Mouse (Mus musculus): ENCODE measurements around the gene Lhx9. TPM values are rescaled to one million over a fixed set of nuclear protein-coding genes. Genes with fewer than 3 reads are reported as not detected.

Lhx9 gene
- polyA plus RNA-seq, 1 experiment from 2014 or later = 15.9 TPM

GRCm38 (mm10) chr1:138837786-138838743 lies 10.3 kb downstream of the Lhx9 start:
- Histone ChIP-seq H3K27ac (replicated peaks) (0 out of 2 replicates have a peak overlapping the region, but pooled peaks have one; percentile 32), H3K9me3 (no peaks in the 10 kb centered on the region), H3K9ac (0 out of 2 replicates have a peak overlapping the region, but pooled peaks have one; percentile 7), H3K27me3 (peaks cover 59% of the 10 kb centered on the region), H3K4me2 (peak overlapping the region; percentile 26), H3K4me1 (replicated peaks) (peaks cover 20% of the 10 kb centered on the region), H3K4me3 (peak overlapping the region; percentile 4), H3K36me3 (no peaks in the 10 kb centered on the region)
- WGBS = 15% methylated on average over 27 of the region's 27 CpGs
- ATAC-seq (ENCODE audit: low FRiP score, low read depth) = no peak

GRCm38 (mm10) chr1:138835355-138835900 lies 12.9 kb downstream of the Lhx9 start:
- H3K4me2 ChIP-seq = no peak overlapping the region
- H3K4me1 ChIP-seq (replicated peaks) = peaks cover 9% of the 10 kb centered on the region
- no peak for ATAC-seq (ENCODE audit: low FRiP score, low read depth)
- H3K4me3 ChIP-seq = no peak overlapping the region
- H3K27ac ChIP-seq (replicated peaks) = no peak overlapping the region
- H3K9me3 ChIP-seq = no peaks in the 10 kb centered on the region
- H3K36me3 ChIP-seq = no peaks in the 10 kb centered on the region
- WGBS = 3% methylated on average over 3 of the region's 3 CpGs
- peaks cover 73% of the 10 kb centered on the region for H3K27me3 ChIP-seq
- no peak overlapping the region for H3K9ac ChIP-seq

GRCm38 (mm10) chr1:138831309-138831708 lies 17.1 kb downstream of the Lhx9 start:
- peaks cover 43% of the 10 kb centered on the region for H3K27me3 ChIP-seq
- no peaks in the 10 kb centered on the region for H3K9me3 ChIP-seq
- peak overlapping the region; percentile 29 for H3K4me3 ChIP-seq
- H3K4me1 ChIP-seq (replicated peaks) = peaks cover 3% of the 10 kb centered on the region; the same call in 1 of the 2 replicates
- WGBS = 2% methylated on average over 16 of the region's 16 CpGs
- no peaks in the 10 kb centered on the region for H3K36me3 ChIP-seq
- ATAC-seq (ENCODE audit: low FRiP score, low read depth) = no peak
- H3K9ac ChIP-seq = no peak overlapping the region
- H3K27ac ChIP-seq (replicated peaks) = no peak overlapping the region
- peak overlapping the region; percentile 61 for H3K4me2 ChIP-seq

- no peak for ATAC-seq (ENCODE audit: low FRiP score, low read depth)
- WGBS = 64% methylated on average over 6 of the region's 6 CpGs
- no peak overlapping the region for H3K27ac ChIP-seq (replicated peaks)
Measured at GRCm38 (mm10) chr1:138826841-138827240, 21.5 kb downstream of the Lhx9 start.

GRCm38 (mm10) chr1:138822985-138823322 lies 25.4 kb downstream of the Lhx9 start:
- H3K9me3 ChIP-seq = no peaks in the 10 kb centered on the region
- no peak overlapping the region for H3K4me3 ChIP-seq
- H3K36me3 ChIP-seq = no peaks in the 10 kb centered on the region
- no peaks in the 10 kb centered on the region for H3K27me3 ChIP-seq
- WGBS = 93% methylated on average over 1 of the region's 1 CpGs
- no peaks in the 10 kb centered on the region for H3K4me1 ChIP-seq (replicated peaks)
- no peak overlapping the region for H3K9ac ChIP-seq
- no peak overlapping the region for H3K4me2 ChIP-seq
- H3K27ac ChIP-seq (replicated peaks) = no peak overlapping the region
- no peak for ATAC-seq (ENCODE audit: low FRiP score, low read depth)

More at GRCm38 (mm10) chr1:138826841-138827240, 21.5 kb downstream of the Lhx9 start:
- Histone ChIP-seq H3K4me1 (replicated peaks) (peaks cover 3% of the 10 kb centered on the region; the same call in 1 of the 2 replicates), H3K9ac (no peak overlapping the region), H3K4me2 (no peak overlapping the region), H3K36me3 (no peaks in the 10 kb centered on the region), H3K4me3 (no peak overlapping the region), H3K27me3 (peaks cover 1% of the 10 kb centered on the region), H3K9me3 (no peaks in the 10 kb centered on the region)

GRCm38 (mm10) chr1:138822255-138822984 lies 26.0 kb downstream of the Lhx9 start:
- WGBS = 95% methylated on average over 7 of the region's 7 CpGs
- H3K9me3 ChIP-seq = no peaks in the 10 kb centered on the region
- H3K36me3 ChIP-seq = no peaks in the 10 kb centered on the region
- no peak overlapping the region for H3K4me3 ChIP-seq
- ATAC-seq (ENCODE audit: low FRiP score, low read depth) = no peak
- no peaks in the 10 kb centered on the region for H3K4me1 ChIP-seq (replicated peaks)
- no peak overlapping the region for H3K27ac ChIP-seq (replicated peaks)
- no peak overlapping the region for H3K9ac ChIP-seq
- H3K27me3 ChIP-seq = no peaks in the 10 kb centered on the region
- no peak overlapping the region for H3K4me2 ChIP-seq

DNA sequence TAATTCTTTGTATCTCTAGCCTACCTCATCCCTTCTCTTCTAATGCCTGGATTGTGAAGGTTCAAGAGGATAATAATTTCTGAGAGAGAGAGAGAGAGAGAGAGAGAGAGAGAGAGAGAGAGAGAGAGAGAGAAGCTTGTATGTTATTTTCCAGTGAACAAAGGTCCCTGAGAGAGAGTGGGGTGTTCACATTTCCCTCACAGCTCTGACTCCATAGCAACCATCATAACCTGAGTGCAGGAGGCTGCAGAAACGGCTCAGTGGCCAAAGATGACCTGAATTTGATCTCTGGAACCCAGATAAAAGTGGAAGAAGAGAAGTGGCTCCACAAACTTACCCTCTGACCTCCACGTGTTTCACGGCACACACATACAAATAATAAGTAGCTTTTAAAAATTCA lies 46.6 kb downstream of the Lhx9 start:
- Histone ChIP-seq H3K4me2 (no peak overlapping the region), H3K4me1 (replicated peaks) (no peaks in the 10 kb centered on the region), H3K36me3 (no peaks in the 10 kb centered on the region), H3K4me3 (no peak overlapping the region), H3K27me3 (no peaks in the 10 kb centered on the region), H3K9ac (no peak overlapping the region), H3K27ac (replicated peaks) (no peak overlapping the region), H3K9me3 (no peaks in the 10 kb centered on the region)
- no peak for ATAC-seq (ENCODE audit: low FRiP score, low read depth)
- 52% methylated on average over 3 of the region's 3 CpGs for WGBS

GRCm38 (mm10) chr1:138801296-138801695 lies 47.1 kb downstream of the Lhx9 start:
- Histone ChIP-seq H3K9ac (no peak overlapping the region), H3K4me2 (no peak overlapping the region), H3K36me3 (no peaks in the 10 kb centered on the region), H3K9me3 (no peaks in the 10 kb centered on the region), H3K27me3 (no peaks in the 10 kb centered on the region), H3K27ac (replicated peaks) (no peak overlapping the region), H3K4me3 (no peak overlapping the region), H3K4me1 (replicated peaks) (no peaks in the 10 kb centered on the region)
- 77% methylated on average over 3 of the region's 3 CpGs for WGBS
- no peak for ATAC-seq (ENCODE audit: low FRiP score, low read depth)

DNA sequence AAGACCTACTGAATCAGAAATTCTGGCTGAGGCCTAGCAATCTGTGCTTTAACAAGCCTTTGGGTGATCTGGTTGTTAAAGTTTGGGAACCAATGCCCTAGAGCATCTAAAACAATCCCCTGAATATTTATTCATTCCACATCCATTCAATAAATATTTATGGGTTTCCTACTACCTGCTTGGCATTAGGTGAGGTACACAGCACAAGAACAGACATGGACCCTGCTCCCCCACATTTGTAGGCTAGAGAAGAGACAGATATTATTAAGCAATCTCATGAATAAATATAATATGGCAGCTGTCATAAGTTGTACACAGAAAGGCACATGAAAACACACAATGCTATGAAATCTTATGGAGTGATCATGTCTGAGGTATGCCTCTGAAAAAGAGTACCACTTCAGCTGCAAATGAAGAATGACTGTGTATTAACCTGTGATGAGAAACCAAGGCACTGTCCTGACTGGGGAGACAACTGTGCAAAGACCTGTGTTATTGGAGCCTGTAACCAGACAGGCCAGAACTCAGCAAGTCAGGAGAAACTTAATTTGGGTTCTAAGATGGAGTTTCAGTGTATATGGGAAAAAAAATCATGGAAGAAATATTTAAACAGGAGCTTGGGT lies 48.6 kb downstream of the Lhx9 start:
- Histone ChIP-seq H3K36me3 (no peaks in the 10 kb centered on the region), H3K9me3 (no peaks in the 10 kb centered on the region), H3K4me3 (no peak overlapping the region), H3K27me3 (no peaks in the 10 kb centered on the region), H3K27ac (replicated peaks) (no peak overlapping the region), H3K9ac (no peak overlapping the region), H3K4me2 (no peak overlapping the region), H3K4me1 (replicated peaks) (no peaks in the 10 kb centered on the region)
- no peak for ATAC-seq (ENCODE audit: low FRiP score, low read depth)

- Histone ChIP-seq H3K27ac (replicated peaks) (no peak overlapping the region), H3K9ac (no peak overlapping the region), H3K4me3 (no peak overlapping the region), H3K36me3 (no peaks in the 10 kb centered on the region), H3K4me2 (no peak overlapping the region), H3K27me3 (no peaks in the 10 kb centered on the region), H3K4me1 (replicated peaks) (no peaks in the 10 kb centered on the region), H3K9me3 (no peaks in the 10 kb centered on the region)
- no peak for ATAC-seq (ENCODE audit: low FRiP score, low read depth)
- 92% methylated on average over 5 of the region's 5 CpGs for WGBS
Measured at GRCm38 (mm10) chr1:138798110-138798509, 50.3 kb downstream of the Lhx9 start.

GRCm38 (mm10) chr1:138785856-138786255 lies 62.5 kb downstream of the Lhx9 start:
- Histone ChIP-seq H3K4me3 (no peak overlapping the region), H3K27me3 (no peaks in the 10 kb centered on the region), H3K9ac (no peak overlapping the region), H3K36me3 (no peaks in the 10 kb centered on the region), H3K9me3 (no peaks in the 10 kb centered on the region), H3K4me2 (no peak overlapping the region), H3K27ac (replicated peaks) (no peak overlapping the region), H3K4me1 (replicated peaks) (no peaks in the 10 kb centered on the region)
- 59% methylated on average over 10 of the region's 10 CpGs for WGBS
- no peak for ATAC-seq (ENCODE audit: low FRiP score, low read depth)

GRCm38 (mm10) chr1:138784019-138784418 lies 64.4 kb downstream of the Lhx9 start:
- no peak overlapping the region for H3K4me3 ChIP-seq
- no peak for ATAC-seq (ENCODE audit: low FRiP score, low read depth)
- WGBS = 85% methylated on average over 5 of the region's 5 CpGs

More at GRCm38 (mm10) chr1:138784019-138784418, 64.4 kb downstream of the Lhx9 start:
- Histone ChIP-seq H3K27me3 (no peaks in the 10 kb centered on the region), H3K4me1 (replicated peaks) (no peaks in the 10 kb centered on the region), H3K4me2 (no peak overlapping the region), H3K9ac (no peak overlapping the region), H3K27ac (replicated peaks) (no peak overlapping the region), H3K36me3 (no peaks in the 10 kb centered on the region), H3K9me3 (no peaks in the 10 kb centered on the region)
